Mouse (Mus musculus): ENCODE results near the gene Lgals4. TPM values are rescaled to one million over a fixed set of nuclear protein-coding genes. Genes with fewer than 3 reads are reported as not detected.

The Lgals4 gene
- polyA plus RNA-seq, 1 experiment from 2014 or later, result 3.3 TPM

GRCm38 (mm10) chr7:28811640-28812275 is 21.9 kb upstream of the Lgals4 start:
- Histone ChIP-seq H3K27me3 (ENCODE audit: control insufficient read depth, insufficient read depth, low read length) (no peaks in the 10 kb centered on the region), H3K4me2 (ENCODE audit: low read length) (peak overlapping the region; percentile 90), H3K36me3 (ENCODE audit: control insufficient read depth, insufficient read depth, low read length) (peaks cover 48% of the 10 kb centered on the region), H3K4me1 (ENCODE audit: control insufficient read depth, insufficient read depth, low read length) (peaks cover 22% of the 10 kb centered on the region), H3K9me3 (ENCODE audit: control insufficient read depth, low read length) (no peaks in the 10 kb centered on the region), H3K9ac (replicated peaks; ENCODE audit: low read length) (peak overlapping the region; percentile 82; the same call in 1 of the 2 replicates), H3K4me3 (replicated peaks; ENCODE audit: low read depth, low read length) (peak overlapping the region; percentile 77), H3K27ac (replicated peaks; ENCODE audit: low read depth, low read length) (no peak overlapping the region; the same call in 1 of the 2 replicates)
- 12% methylated on average over 7 of the region's 7 CpGs for WGBS
- ATAC-seq (ENCODE audit: low FRiP score, low TSS enrichment), result no peak
- DNase-seq, result no peak

GRCm38 (mm10) chr7:28812436-28812835 is 21.2 kb upstream of the Lgals4 start:
- Histone ChIP-seq H3K27me3 (ENCODE audit: control insufficient read depth, insufficient read depth, low read length) (no peaks in the 10 kb centered on the region), H3K9ac (replicated peaks; ENCODE audit: low read length) (peak overlapping the region; percentile 82; the same call in 1 of the 2 replicates), H3K4me1 (ENCODE audit: control insufficient read depth, insufficient read depth, low read length) (peaks cover 24% of the 10 kb centered on the region), H3K36me3 (ENCODE audit: control insufficient read depth, insufficient read depth, low read length) (peaks cover 55% of the 10 kb centered on the region), H3K4me3 (replicated peaks; ENCODE audit: low read depth, low read length) (peak overlapping the region; percentile 77), H3K27ac (replicated peaks; ENCODE audit: low read depth, low read length) (no peak overlapping the region), H3K4me2 (ENCODE audit: low read length) (peak overlapping the region; percentile 90), H3K9me3 (ENCODE audit: control insufficient read depth, low read length) (no peaks in the 10 kb centered on the region)
- DNase-seq, result no peak
- ATAC-seq (ENCODE audit: low FRiP score, low TSS enrichment), result no peak
- 71% methylated on average over 4 of the region's 4 CpGs for WGBS

- Histone ChIP-seq H3K36me3 (ENCODE audit: control insufficient read depth, insufficient read depth, low read length) (peaks cover 59% of the 10 kb centered on the region), H3K27me3 (ENCODE audit: control insufficient read depth, insufficient read depth, low read length) (no peaks in the 10 kb centered on the region), H3K9ac (replicated peaks; ENCODE audit: low read length) (no peak overlapping the region), H3K9me3 (ENCODE audit: control insufficient read depth, low read length) (no peaks in the 10 kb centered on the region), H3K4me2 (ENCODE audit: low read length) (peak overlapping the region; percentile 90), H3K4me1 (ENCODE audit: control insufficient read depth, insufficient read depth, low read length) (peaks cover 20% of the 10 kb centered on the region), H3K4me3 (replicated peaks; ENCODE audit: low read depth, low read length) (no peak overlapping the region; the same call in 1 of the 2 replicates), H3K27ac (replicated peaks; ENCODE audit: low read depth, low read length) (no peak overlapping the region)
- 87% methylated on average over 5 of the region's 5 CpGs for WGBS
- ATAC-seq (ENCODE audit: low FRiP score, low TSS enrichment) (no peak), DNase-seq (no peak)
These were observed 20.7 kb upstream of the Lgals4 start for GRCm38 (mm10) chr7:28812949-28813348.

GRCm38 (mm10) chr7:28814306-28815034 is 19.2 kb upstream of the Lgals4 start:
- DNase-seq (no peak), ATAC-seq (ENCODE audit: low FRiP score, low TSS enrichment) (no peak)
- Histone ChIP-seq H3K4me3 (replicated peaks; ENCODE audit: low read depth, low read length) (no peak overlapping the region), H3K27me3 (ENCODE audit: control insufficient read depth, insufficient read depth, low read length) (no peaks in the 10 kb centered on the region), H3K36me3 (ENCODE audit: control insufficient read depth, insufficient read depth, low read length) (peaks cover 74% of the 10 kb centered on the region), H3K4me2 (ENCODE audit: low read length) (no peak overlapping the region), H3K4me1 (ENCODE audit: control insufficient read depth, insufficient read depth, low read length) (peaks cover 16% of the 10 kb centered on the region), H3K9me3 (ENCODE audit: control insufficient read depth, low read length) (no peaks in the 10 kb centered on the region), H3K9ac (replicated peaks; ENCODE audit: low read length) (no peak overlapping the region), H3K27ac (replicated peaks; ENCODE audit: low read depth, low read length) (no peak overlapping the region)
- 90% methylated on average over 5 of the region's 5 CpGs for WGBS

- ATAC-seq (ENCODE audit: low FRiP score, low TSS enrichment) (no peak), DNase-seq (no peak)
- Histone ChIP-seq H3K27ac (replicated peaks; ENCODE audit: low read depth, low read length) (no peak overlapping the region), H3K4me3 (replicated peaks; ENCODE audit: low read depth, low read length) (no peak overlapping the region), H3K9me3 (ENCODE audit: control insufficient read depth, low read length) (no peaks in the 10 kb centered on the region), H3K4me1 (ENCODE audit: control insufficient read depth, insufficient read depth, low read length) (peaks cover 16% of the 10 kb centered on the region), H3K4me2 (ENCODE audit: low read length) (no peak overlapping the region), H3K36me3 (ENCODE audit: control insufficient read depth, insufficient read depth, low read length) (peaks cover 81% of the 10 kb centered on the region), H3K9ac (replicated peaks; ENCODE audit: low read length) (no peak overlapping the region), H3K27me3 (ENCODE audit: control insufficient read depth, insufficient read depth, low read length) (no peaks in the 10 kb centered on the region)
- WGBS, result 89% methylated on average over 9 of the region's 9 CpGs
These were observed 18.4 kb upstream of the Lgals4 start for GRCm38 (mm10) chr7:28815230-28815629.

GRCm38 (mm10) chr7:28816201-28816600 is 17.5 kb upstream of the Lgals4 start:
- no peak overlapping the region for H3K9ac ChIP-seq (replicated peaks; ENCODE audit: low read length)
- ATAC-seq (ENCODE audit: low FRiP score, low TSS enrichment), result no peak
- no peak overlapping the region for H3K4me3 ChIP-seq (replicated peaks; ENCODE audit: low read depth, low read length)
- H3K9me3 ChIP-seq (ENCODE audit: control insufficient read depth, low read length), result no peaks in the 10 kb centered on the region
- peaks cover 91% of the 10 kb centered on the region for H3K36me3 ChIP-seq (ENCODE audit: control insufficient read depth, insufficient read depth, low read length)
- no peak overlapping the region for H3K4me2 ChIP-seq (ENCODE audit: low read length)
- DNase-seq, result no peak
- H3K27me3 ChIP-seq (ENCODE audit: control insufficient read depth, insufficient read depth, low read length), result no peaks in the 10 kb centered on the region
- WGBS, result 81% methylated on average over 9 of the region's 9 CpGs
- H3K27ac ChIP-seq (replicated peaks; ENCODE audit: low read depth, low read length), result no peak overlapping the region
- peaks cover 16% of the 10 kb centered on the region for H3K4me1 ChIP-seq (ENCODE audit: control insufficient read depth, insufficient read depth, low read length)

GRCm38 (mm10) chr7:28816920-28817319 is 16.7 kb upstream of the Lgals4 start:
- DNase-seq (no peak), ATAC-seq (ENCODE audit: low FRiP score, low TSS enrichment) (no peak)
- Histone ChIP-seq H3K4me3 (replicated peaks; ENCODE audit: low read depth, low read length) (no peak overlapping the region), H3K36me3 (ENCODE audit: control insufficient read depth, insufficient read depth, low read length) (peaks cover 96% of the 10 kb centered on the region), H3K9ac (replicated peaks; ENCODE audit: low read length) (no peak overlapping the region; the same call in 1 of the 2 replicates), H3K9me3 (ENCODE audit: control insufficient read depth, low read length) (no peaks in the 10 kb centered on the region), H3K27ac (replicated peaks; ENCODE audit: low read depth, low read length) (no peak overlapping the region), H3K4me2 (ENCODE audit: low read length) (no peak overlapping the region), H3K4me1 (ENCODE audit: control insufficient read depth, insufficient read depth, low read length) (peaks cover 14% of the 10 kb centered on the region), H3K27me3 (ENCODE audit: control insufficient read depth, insufficient read depth, low read length) (no peaks in the 10 kb centered on the region)
- 94% methylated on average over 10 of the region's 10 CpGs for WGBS

GRCm38 (mm10) chr7:28817524-28817923 is 16.1 kb upstream of the Lgals4 start:
- Histone ChIP-seq H3K4me1 (ENCODE audit: control insufficient read depth, insufficient read depth, low read length) (peaks cover 8% of the 10 kb centered on the region; the same call in 1 of the 2 replicates), H3K27ac (replicated peaks; ENCODE audit: low read depth, low read length) (no peak overlapping the region), H3K9ac (replicated peaks; ENCODE audit: low read length) (no peak overlapping the region; the same call in 1 of the 2 replicates), H3K4me3 (replicated peaks; ENCODE audit: low read depth, low read length) (no peak overlapping the region), H3K36me3 (ENCODE audit: control insufficient read depth, insufficient read depth, low read length) (peaks cover 96% of the 10 kb centered on the region), H3K27me3 (ENCODE audit: control insufficient read depth, insufficient read depth, low read length) (no peaks in the 10 kb centered on the region), H3K4me2 (ENCODE audit: low read length) (no peak overlapping the region), H3K9me3 (ENCODE audit: control insufficient read depth, low read length) (no peaks in the 10 kb centered on the region)
- ATAC-seq (ENCODE audit: low FRiP score, low TSS enrichment) (no peak), DNase-seq (no peak)
- WGBS, result 75% methylated on average over 6 of the region's 6 CpGs

Data from midbrain, embryonic 14.5 days (tissue).